Mouse (Mus musculus) neural tube, embryonic 13.5 days (tissue): ENCODE measurements at regions not wholly inside any gene's neighbourhood (a gene's known extent, or its start where the extent isn't known, plus 50 kb on each side); places are given as distances from the start of the nearest gene placed in this dataset.

Experiments used
- ATAC-seq: fragments of 200-750 bp; cut with Nextera tagmentation; 2 replicates; pipeline ENCODE4 v1.8.0; 2017; ENCODE audit warnings: low read depth, mild to moderate bottlenecking, moderate TSS enrichment, moderate library complexity
- H3K27ac ChIP-seq: fragments of 300-500 bp; sonication (generic); replicated peaks from 2 replicates; pipeline ENCODE4 v1.5.1; 2015; ENCODE audit warnings: moderate library complexity, mild to moderate bottlenecking, inconsistent platforms
- H3K27me3 ChIP-seq: fragments of 300-500 bp; sonication (generic); 2 replicates; pipeline ENCODE4 v1.6.1; 2015; ENCODE audit warnings: mild to moderate bottlenecking, inconsistent platforms
- H3K36me3 ChIP-seq: fragments of 300-500 bp; sonication (generic); 2 replicates; pipeline ENCODE4 v1.6.1; 2015; ENCODE audit warnings: mild to moderate bottlenecking, inconsistent platforms
- H3K4me1 ChIP-seq: fragments of 300-500 bp; sonication (generic); replicated peaks from 2 replicates; pipeline ENCODE4 v1.6.1; 2015; ENCODE audit warnings: inconsistent platforms
- H3K4me2 ChIP-seq: fragments of 300-500 bp; sonication (generic); 2 replicates; pipeline ENCODE4 v1.6.1; 2015; ENCODE audit warnings: inconsistent platforms, mild to moderate bottlenecking, moderate library complexity
- H3K4me3 ChIP-seq: fragments of 300-500 bp; sonication (generic); 2 replicates; pipeline ENCODE4 v1.5.1; 2015; ENCODE audit warnings: mild to moderate bottlenecking, inconsistent platforms
- H3K9ac ChIP-seq: fragments of 300-500 bp; sonication (generic); 2 replicates; pipeline ENCODE4 v1.6.1; 2015; ENCODE audit warnings: moderate library complexity, mild to moderate bottlenecking, inconsistent platforms
- H3K9me3 ChIP-seq: fragments of 300-500 bp; sonication (generic); 2 replicates; pipeline ENCODE4 v1.6.1; 2016; ENCODE audit warnings: inconsistent platforms
- WGBS: fragments of 180-500 bp; shearing (Covaris S2); methylation state at CpG from one replicate; pipeline ENCODE4 v1.1.7; 2015; 5-methylcytosine and 5-hydroxymethylcytosine counted together

- H3K9ac ChIP-seq = no peak overlapping the region
- H3K4me3 ChIP-seq = no peak overlapping the region
- H3K27ac ChIP-seq = no peak overlapping the region
- ATAC-seq = no peak
- H3K4me2 ChIP-seq = no peak overlapping the region
- H3K27me3 ChIP-seq = no peaks in the 10 kb centered on the region
- H3K9me3 ChIP-seq = no peaks in the 10 kb centered on the region
- H3K36me3 ChIP-seq = no peaks in the 10 kb centered on the region
- peaks cover 6% of the 10 kb centered on the region for H3K4me1 ChIP-seq
- 36% methylated on average over 8 of the region's 8 CpGs for WGBS
Observed at GRCm38 (mm10) chr6:111621684-111622480, 651.7 kb upstream of the Lmcd1 start.

GRCm38 (mm10) chr6:111622481-111623139, 650.9 kb upstream of the Lmcd1 start:
- no peaks in the 10 kb centered on the region for H3K9me3 ChIP-seq
- H3K27ac ChIP-seq = no peak overlapping the region
- ATAC-seq = no peak
- H3K27me3 ChIP-seq = no peaks in the 10 kb centered on the region
- no peak overlapping the region for H3K4me3 ChIP-seq
- H3K9ac ChIP-seq = no peak overlapping the region
- H3K36me3 ChIP-seq = no peaks in the 10 kb centered on the region
- H3K4me2 ChIP-seq = no peak overlapping the region
- H3K4me1 ChIP-seq = peaks cover 6% of the 10 kb centered on the region
- 47% methylated on average over 7 of the region's 7 CpGs for WGBS

- no peaks in the 10 kb centered on the region for H3K9me3 ChIP-seq
- no peak for ATAC-seq
- WGBS = 88% methylated on average over 4 of the region's 4 CpGs
- H3K27ac ChIP-seq = no peak overlapping the region
- peaks cover 6% of the 10 kb centered on the region for H3K4me1 ChIP-seq
- H3K4me3 ChIP-seq = no peak overlapping the region
- no peak overlapping the region for H3K4me2 ChIP-seq
- H3K9ac ChIP-seq = no peak overlapping the region
- no peaks in the 10 kb centered on the region for H3K27me3 ChIP-seq
- no peaks in the 10 kb centered on the region for H3K36me3 ChIP-seq
Observed at GRCm38 (mm10) chr6:111623140-111623497, 650.4 kb upstream of the Lmcd1 start.

GRCm38 (mm10) chr6:111625501-111625900, 648.1 kb upstream of the Lmcd1 start:
- no peak overlapping the region for H3K9ac ChIP-seq
- H3K4me2 ChIP-seq = no peak overlapping the region
- no peaks in the 10 kb centered on the region for H3K9me3 ChIP-seq
- no peak overlapping the region for H3K27ac ChIP-seq
- ATAC-seq = no peak
- H3K27me3 ChIP-seq = no peaks in the 10 kb centered on the region
- H3K4me3 ChIP-seq = no peak overlapping the region
- no peaks in the 10 kb centered on the region for H3K36me3 ChIP-seq
- H3K4me1 ChIP-seq = peaks cover 6% of the 10 kb centered on the region

GRCm38 (mm10) chr6:111652736-111653135, 620.8 kb upstream of the Lmcd1 start:
- 0 out of 2 replicates have a peak, but pooled peaks have one; percentile 53 for ATAC-seq
- no peak overlapping the region for H3K9ac ChIP-seq
- no peaks in the 10 kb centered on the region for H3K36me3 ChIP-seq
- no peak overlapping the region for H3K4me2 ChIP-seq
- no peaks in the 10 kb centered on the region for H3K27me3 ChIP-seq
- no peak overlapping the region for H3K27ac ChIP-seq
- WGBS = 84% methylated on average over 3 of the region's 3 CpGs
- no peaks in the 10 kb centered on the region for H3K9me3 ChIP-seq
- no peak overlapping the region for H3K4me3 ChIP-seq
- H3K4me1 ChIP-seq = no peaks in the 10 kb centered on the region

- no peaks in the 10 kb centered on the region for H3K9me3 ChIP-seq
- WGBS = 58% methylated on average over 2 of the region's 2 CpGs
- ATAC-seq = no peak
Observed at GRCm38 (mm10) chr6:111659957-111660356, 613.6 kb upstream of the Lmcd1 start.

GRCm38 (mm10) chr6:111664603-111665002, 609.0 kb upstream of the Lmcd1 start:
- Histone ChIP-seq H3K9me3 (no peaks in the 10 kb centered on the region), H3K4me2 (no peak overlapping the region), H3K4me1 (no peaks in the 10 kb centered on the region), H3K9ac (no peak overlapping the region), H3K27ac (no peak overlapping the region), H3K36me3 (no peaks in the 10 kb centered on the region), H3K27me3 (no peaks in the 10 kb centered on the region), H3K4me3 (no peak overlapping the region)
- ATAC-seq = no peak

More at GRCm38 (mm10) chr6:111659957-111660356, 613.6 kb upstream of the Lmcd1 start:
- Histone ChIP-seq H3K4me3 (no peak overlapping the region), H3K27me3 (no peaks in the 10 kb centered on the region), H3K4me2 (no peak overlapping the region), H3K36me3 (no peaks in the 10 kb centered on the region), H3K27ac (no peak overlapping the region), H3K4me1 (no peaks in the 10 kb centered on the region), H3K9ac (no peak overlapping the region)

GRCm38 (mm10) chr6:111684911-111685310, 588.6 kb upstream of the Lmcd1 start:
- H3K4me1 ChIP-seq = no peaks in the 10 kb centered on the region
- no peak for ATAC-seq
- WGBS = 79% methylated on average over 2 of the region's 2 CpGs
- H3K9me3 ChIP-seq = peaks cover 5% of the 10 kb centered on the region
- no peak overlapping the region for H3K4me2 ChIP-seq
- H3K36me3 ChIP-seq = no peaks in the 10 kb centered on the region
- H3K27ac ChIP-seq = no peak overlapping the region
- no peak overlapping the region for H3K4me3 ChIP-seq
- H3K9ac ChIP-seq = no peak overlapping the region
- no peaks in the 10 kb centered on the region for H3K27me3 ChIP-seq

GRCm38 (mm10) chr6:111702864-111703263, 570.7 kb upstream of the Lmcd1 start:
- Histone ChIP-seq H3K4me1 (no peaks in the 10 kb centered on the region), H3K36me3 (no peaks in the 10 kb centered on the region), H3K4me3 (no peak overlapping the region), H3K9ac (no peak overlapping the region), H3K4me2 (no peak overlapping the region), H3K9me3 (no peaks in the 10 kb centered on the region), H3K27ac (no peak overlapping the region), H3K27me3 (no peaks in the 10 kb centered on the region)
- ATAC-seq = no peak
- WGBS = 93% methylated on average over 1 of the region's 1 CpGs

GRCm38 (mm10) chr6:111708277-111708676, 565.3 kb upstream of the Lmcd1 start:
- no peak overlapping the region for H3K27ac ChIP-seq
- no peak overlapping the region for H3K9ac ChIP-seq
- ATAC-seq = no peak
- no peaks in the 10 kb centered on the region for H3K9me3 ChIP-seq
- no peaks in the 10 kb centered on the region for H3K27me3 ChIP-seq
- 68% methylated on average over 1 of the region's 1 CpGs for WGBS
- no peak overlapping the region for H3K4me2 ChIP-seq
- no peak overlapping the region for H3K4me3 ChIP-seq
- H3K4me1 ChIP-seq = no peaks in the 10 kb centered on the region
- no peaks in the 10 kb centered on the region for H3K36me3 ChIP-seq

GRCm38 (mm10) chr6:111725969-111726368, 547.6 kb upstream of the Lmcd1 start:
- Histone ChIP-seq H3K4me2 (no peak overlapping the region), H3K27me3 (no peaks in the 10 kb centered on the region), H3K9ac (no peak overlapping the region), H3K36me3 (no peaks in the 10 kb centered on the region), H3K4me3 (no peak overlapping the region), H3K9me3 (no peaks in the 10 kb centered on the region), H3K27ac (no peak overlapping the region), H3K4me1 (no peaks in the 10 kb centered on the region)
- no peak for ATAC-seq

GRCm38 (mm10) chr6:111730381-111730780, 543.2 kb upstream of the Lmcd1 start:
- Histone ChIP-seq H3K9me3 (no peaks in the 10 kb centered on the region), H3K27me3 (no peaks in the 10 kb centered on the region), H3K9ac (no peak overlapping the region), H3K4me3 (no peak overlapping the region), H3K36me3 (no peaks in the 10 kb centered on the region), H3K4me2 (no peak overlapping the region), H3K27ac (no peak overlapping the region), H3K4me1 (no peaks in the 10 kb centered on the region)
- ATAC-seq = no peak

GRCm38 (mm10) chr6:111733926-111734325, 539.6 kb upstream of the Lmcd1 start:
- ATAC-seq = no peak
- H3K4me1 ChIP-seq = no peaks in the 10 kb centered on the region
- H3K9me3 ChIP-seq = no peaks in the 10 kb centered on the region
- no peak overlapping the region for H3K4me2 ChIP-seq
- no peak overlapping the region for H3K9ac ChIP-seq
- no peak overlapping the region for H3K4me3 ChIP-seq
- H3K36me3 ChIP-seq = no peaks in the 10 kb centered on the region
- H3K27me3 ChIP-seq = no peaks in the 10 kb centered on the region
- 88% methylated on average over 3 of the region's 3 CpGs for WGBS
- H3K27ac ChIP-seq = no peak overlapping the region
